Mouse (Mus musculus) ES-Bruce4 (cell line): ENCODE data around the gene Rassf8. TPM values are rescaled to one million over a fixed set of nuclear protein-coding genes. Genes with fewer than 3 reads are reported as not detected.

Experiments used
- H3K27ac ChIP-seq: 2 replicates; pipeline ENCODE4 v1.5.1; 2012; ENCODE audit warnings: low read length, inconsistent platforms; ENCODE audit not compliant: insufficient read depth
- H3K27me3 ChIP-seq: 2 replicates; pipeline ENCODE4 v1.6.1; 2012; ENCODE audit warnings: mild to moderate bottlenecking, low read length, inconsistent platforms; ENCODE audit not compliant: control insufficient read depth, poor library complexity, insufficient read depth, severe bottlenecking
- H3K36me3 ChIP-seq: 2 replicates; pipeline ENCODE4 v1.6.1; 2012; ENCODE audit warnings: inconsistent platforms, mild to moderate bottlenecking, low read length, moderate library complexity; ENCODE audit not compliant: control insufficient read depth, poor library complexity, insufficient read depth, severe bottlenecking
- H3K4me1 ChIP-seq: one replicate; pipeline ENCODE4 v1.8.1; 2011; ENCODE audit warnings: low read length; ENCODE audit not compliant: control insufficient read depth, insufficient read depth
- H3K4me3 ChIP-seq: 2 replicates; pipeline ENCODE4 v1.5.1; 2011; ENCODE audit warnings: low read depth, mild to moderate bottlenecking, low read length
- H3K9ac ChIP-seq: 2 replicates; pipeline ENCODE4 v1.6.1; 2012; ENCODE audit warnings: low read depth, mild to moderate bottlenecking, inconsistent platforms; ENCODE audit not compliant: poor library complexity, severe bottlenecking
- H3K9me3 ChIP-seq: replicated peaks from 2 replicates; pipeline ENCODE4 v1.6.1; 2012; ENCODE audit warnings: mild to moderate bottlenecking, low read length, inconsistent platforms; ENCODE audit not compliant: control insufficient read depth, poor library complexity, insufficient read depth, severe bottlenecking
- CTCF ChIP-seq: IDR thresholded peaks from one replicate; pipeline ENCODE4 v1.8.1; 2011; ENCODE audit warnings: low read depth, low read length
- EP300 ChIP-seq: IDR thresholded peaks from 2 replicates; pipeline ENCODE4 v1.6.1; 2011; ENCODE audit warnings: low read depth, low read length; ENCODE audit not compliant: insufficient read depth
- POLR2A ChIP-seq: IDR thresholded peaks from one replicate; pipeline ENCODE4 v1.8.1; 2011; ENCODE audit warnings: low read length; ENCODE audit not compliant: insufficient read depth
- polyA plus RNA-seq: library from polyadenylated mRNA; stranded (reverse); fragments of >200 nt; gene quantifications from 2 replicates; pipeline ENCODE4 v1.2.4, GENCODE M21; 2011; ENCODE audit warnings: low read depth; ENCODE audit not compliant: missing spikeins, insufficient read depth, insufficient read length

The Rassf8 gene
- polyA plus RNA-seq, 1 experiment = 13.8 TPM

DNA sequence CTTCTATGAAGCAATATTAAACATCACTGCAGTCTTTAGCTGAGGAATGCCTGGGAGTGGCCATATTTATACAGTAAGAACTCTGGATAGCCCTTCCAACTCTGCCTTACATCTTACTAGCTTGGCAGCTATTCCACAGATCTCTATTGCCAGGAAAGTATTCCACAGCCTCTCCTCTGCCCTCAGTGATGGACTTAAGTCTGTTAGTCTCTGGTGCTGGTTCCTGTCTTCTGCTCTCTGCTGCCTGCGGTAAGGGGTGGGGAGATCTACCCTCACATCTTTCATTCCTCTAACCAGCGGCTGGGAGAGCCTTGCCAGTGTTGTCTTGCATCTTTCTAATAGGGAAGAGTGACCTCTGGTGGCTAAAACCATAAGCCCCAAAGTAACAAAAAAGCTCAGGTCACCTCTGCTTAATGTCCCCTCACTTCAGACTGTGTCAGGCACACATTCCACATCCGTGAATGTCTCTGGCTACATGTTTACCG, 46.6 kb downstream of the Rassf8 start:
- H3K9ac ChIP-seq = no peak overlapping the region
- H3K4me3 ChIP-seq = no peak overlapping the region
- no peaks in the 10 kb centered on the region for H3K9me3 ChIP-seq
- peak; percentile 30 for TF ChIP-seq CTCF
- TF ChIP-seq POLR2A = no peak
- no peak for TF ChIP-seq EP300
- no peaks in the 10 kb centered on the region for H3K36me3 ChIP-seq
- no peaks in the 10 kb centered on the region for H3K4me1 ChIP-seq
- H3K27me3 ChIP-seq = no peaks in the 10 kb centered on the region
- no peak overlapping the region for H3K27ac ChIP-seq

DNA sequence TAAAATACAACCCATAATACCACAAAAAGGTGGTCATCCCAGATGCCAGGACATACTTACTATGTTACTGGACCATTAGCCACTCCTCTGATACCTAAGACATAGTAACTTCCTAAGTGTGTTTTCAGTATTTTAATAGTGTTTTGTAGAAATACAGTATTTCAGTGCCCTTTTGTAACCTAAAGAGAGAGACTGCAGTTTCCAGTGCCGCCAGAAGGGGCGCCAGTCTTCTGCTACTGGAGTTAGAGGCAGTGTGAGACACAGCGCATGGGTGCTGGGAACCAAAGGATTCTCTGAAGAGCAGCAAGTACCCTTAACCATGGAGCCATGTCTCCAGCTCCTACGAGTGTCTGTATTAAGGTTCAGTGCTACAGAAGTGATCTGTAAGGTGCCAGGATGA, 48.1 kb downstream of the Rassf8 start:
- no peak overlapping the region for H3K9ac ChIP-seq
- TF ChIP-seq POLR2A (no peak), EP300 (no peak), CTCF (peak; percentile 73)
- no peaks in the 10 kb centered on the region for H3K27me3 ChIP-seq
- H3K27ac ChIP-seq = no peak overlapping the region
- no peaks in the 10 kb centered on the region for H3K4me1 ChIP-seq
- H3K4me3 ChIP-seq = no peak overlapping the region
- no peaks in the 10 kb centered on the region for H3K9me3 ChIP-seq
- H3K36me3 ChIP-seq = no peaks in the 10 kb centered on the region

DNA sequence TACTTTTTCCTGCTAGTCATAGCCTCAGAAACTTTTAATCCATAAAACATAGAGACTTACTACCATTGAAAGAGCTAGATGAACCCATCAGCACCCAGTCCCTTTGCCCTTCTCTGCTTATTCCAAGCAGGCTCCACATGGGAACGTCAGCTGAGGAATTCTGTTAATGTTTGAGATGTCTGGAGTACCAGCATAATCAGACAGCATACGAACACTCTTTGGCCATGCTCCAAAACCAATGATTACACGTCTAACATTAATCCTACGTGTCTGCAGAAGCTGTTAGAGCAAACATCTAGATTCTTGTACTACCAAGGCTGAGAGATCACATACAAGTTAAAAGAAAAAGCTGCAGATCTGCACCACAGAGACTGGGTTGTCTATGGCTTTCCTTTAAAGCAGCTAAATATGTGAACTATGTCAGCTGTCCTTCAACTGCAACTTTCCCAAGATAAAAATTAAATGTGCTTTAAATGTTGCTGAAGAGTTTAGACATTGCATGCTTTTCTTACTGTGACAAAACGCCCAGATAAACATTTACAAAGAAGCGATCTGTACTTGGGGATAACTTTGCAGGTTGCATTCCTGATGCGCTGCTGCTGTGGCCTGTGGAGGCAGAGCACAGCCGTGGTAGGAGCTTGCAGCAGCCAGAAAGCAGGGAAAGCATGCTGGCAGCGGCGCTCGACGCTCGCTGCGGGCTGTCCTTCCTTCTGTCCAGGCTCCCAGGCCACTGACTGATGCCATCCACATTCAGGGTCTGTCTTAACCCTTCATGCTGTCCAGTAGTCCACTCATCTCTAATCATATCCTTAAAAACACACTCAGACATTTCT, 49.9 kb downstream of the Rassf8 start:
- Histone ChIP-seq H3K27me3 (no peaks in the 10 kb centered on the region), H3K4me1 (no peaks in the 10 kb centered on the region), H3K9me3 (no peaks in the 10 kb centered on the region), H3K36me3 (no peaks in the 10 kb centered on the region), H3K9ac (no peak overlapping the region), H3K4me3 (no peak overlapping the region), H3K27ac (no peak overlapping the region)
- no peak for TF ChIP-seq POLR2A
- TF ChIP-seq CTCF = no peak
- TF ChIP-seq EP300 = no peak

DNA sequence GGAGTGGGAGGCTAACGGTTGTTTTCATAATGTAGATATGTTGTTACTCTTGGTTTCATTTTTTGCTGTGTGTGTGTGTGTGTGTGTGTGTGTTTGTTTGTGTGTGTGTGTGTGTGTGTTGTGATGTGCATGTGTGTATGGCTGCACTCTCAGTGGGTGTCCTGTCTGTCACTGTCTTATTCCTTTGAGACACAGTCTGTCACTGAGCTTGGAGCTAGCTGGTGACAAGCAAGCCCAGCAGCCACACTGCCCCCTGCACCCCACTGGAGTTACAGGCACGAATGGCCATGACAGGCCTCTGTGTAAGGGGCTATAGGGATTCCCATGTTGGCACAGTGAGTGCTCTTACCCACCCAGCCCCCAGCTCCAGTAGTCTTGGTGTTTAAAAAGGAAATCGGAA, 51.1 kb downstream of the Rassf8 start:
- no peak for TF ChIP-seq CTCF
- TF ChIP-seq POLR2A = no peak
- TF ChIP-seq EP300 = no peak
- no peaks in the 10 kb centered on the region for H3K4me1 ChIP-seq
- no peaks in the 10 kb centered on the region for H3K27me3 ChIP-seq
- H3K9ac ChIP-seq = no peak overlapping the region
- no peaks in the 10 kb centered on the region for H3K9me3 ChIP-seq
- no peaks in the 10 kb centered on the region for H3K36me3 ChIP-seq
- H3K27ac ChIP-seq = no peak overlapping the region
- no peak overlapping the region for H3K4me3 ChIP-seq

DNA sequence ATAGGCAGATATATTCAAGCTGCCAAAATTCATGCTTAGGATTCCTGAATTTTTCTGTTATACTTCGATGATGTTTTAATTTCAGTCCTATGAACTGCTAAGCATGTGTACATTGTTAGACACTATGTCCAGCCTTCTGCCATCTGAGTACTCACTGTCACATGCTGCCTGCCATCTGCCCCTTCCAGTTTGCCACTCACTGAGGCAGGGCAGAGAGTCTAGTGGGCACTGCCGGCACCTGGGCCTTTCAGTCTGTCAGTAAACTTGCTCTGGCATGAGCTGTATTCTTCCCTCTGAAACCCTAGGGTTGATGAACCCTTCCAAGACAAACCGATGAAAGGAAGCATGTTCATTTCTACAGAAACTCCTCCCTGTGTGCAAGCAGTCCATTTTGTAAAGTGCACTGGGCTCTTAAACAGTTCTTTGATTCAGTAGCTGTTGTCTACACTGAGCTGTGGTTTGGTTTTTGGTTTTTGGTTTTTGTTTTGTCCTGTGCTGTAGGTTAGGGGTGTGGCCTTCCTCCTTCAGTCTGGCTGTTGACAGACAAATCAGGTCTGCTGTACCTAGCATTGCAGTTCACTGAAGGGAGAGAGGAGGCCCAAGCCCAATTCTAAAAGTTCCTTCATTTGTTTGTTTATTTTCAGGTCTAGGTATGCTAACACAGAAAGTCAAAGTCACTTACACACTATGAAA, 55.4 kb downstream of the Rassf8 start:
- H3K36me3 ChIP-seq = no peaks in the 10 kb centered on the region
- no peak overlapping the region for H3K9ac ChIP-seq
- H3K4me1 ChIP-seq = no peaks in the 10 kb centered on the region
- no peak overlapping the region for H3K27ac ChIP-seq
- H3K9me3 ChIP-seq = no peaks in the 10 kb centered on the region
- TF ChIP-seq EP300 = no peak
- TF ChIP-seq POLR2A = no peak
- TF ChIP-seq CTCF = no peak
- no peaks in the 10 kb centered on the region for H3K27me3 ChIP-seq
- no peak overlapping the region for H3K4me3 ChIP-seq

DNA sequence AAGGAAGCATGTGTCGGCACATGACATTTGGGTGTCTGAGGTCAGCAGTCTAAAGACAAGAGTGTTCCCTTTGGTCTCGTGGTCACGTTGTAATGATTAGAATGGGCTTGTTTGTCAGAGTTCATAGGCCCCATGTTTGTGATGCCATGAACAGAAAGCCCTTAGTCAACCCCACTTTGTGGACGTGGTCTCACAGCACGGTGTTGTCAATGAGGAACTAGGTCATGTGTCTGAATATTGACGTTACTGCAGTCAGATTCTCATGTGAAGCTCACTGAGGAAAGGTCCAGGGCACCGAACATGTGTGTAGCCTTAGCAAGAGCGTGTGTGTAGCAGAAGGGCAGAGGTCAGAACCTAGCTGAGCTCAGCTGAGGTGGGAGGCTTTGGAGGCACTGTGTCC, 56.3 kb downstream of the Rassf8 start:
- Histone ChIP-seq H3K27ac (no peak overlapping the region), H3K36me3 (no peaks in the 10 kb centered on the region), H3K4me3 (no peak overlapping the region), H3K9me3 (no peaks in the 10 kb centered on the region), H3K4me1 (no peaks in the 10 kb centered on the region), H3K9ac (no peak overlapping the region), H3K27me3 (no peaks in the 10 kb centered on the region)
- TF ChIP-seq CTCF (no peak), POLR2A (no peak), EP300 (no peak)
